Mouse (Mus musculus) forebrain, postnatal 0 days (tissue): ENCODE results near the gene Zfyve1. TPM values are rescaled to one million over a fixed set of nuclear protein-coding genes. Genes with fewer than 3 reads are reported as not detected.

ENCODE experiments used
- ATAC-seq: fragments of 200-750 bp; cut with Nextera tagmentation; 2 replicates; pipeline ENCODE4 v1.8.0; 2017; ENCODE audit warnings: mild to moderate bottlenecking, moderate library complexity
- DNase-seq: peaks from one replicate; pipeline ENCODE4 v3.0.0-alpha.2; 2015
- H3K27ac ChIP-seq: fragments of 300-500 bp; sonication (generic); 2 replicates; pipeline ENCODE4 v1.5.1; 2014; ENCODE audit warnings: low read depth, mild to moderate bottlenecking, antibody characterized with exemption, low read length, moderate library complexity, mixed read lengths
- H3K27me3 ChIP-seq: fragments of 300-500 bp; sonication (generic); 2 replicates; pipeline ENCODE4 v1.6.1; 2014; ENCODE audit warnings: mild to moderate bottlenecking, low read length, mixed read lengths; ENCODE audit not compliant: insufficient read depth
- H3K36me3 ChIP-seq: fragments of 300-500 bp; sonication (generic); 2 replicates; pipeline ENCODE4 v1.6.1; 2014; ENCODE audit warnings: mild to moderate bottlenecking, moderate library complexity; ENCODE audit not compliant: insufficient read depth
- H3K4me1 ChIP-seq: fragments of 300-500 bp; sonication (generic); 2 replicates; pipeline ENCODE4 v1.6.1; 2014; ENCODE audit warnings: antibody characterized with exemption; ENCODE audit not compliant: insufficient read depth
- H3K4me2 ChIP-seq: fragments of 300-500 bp; sonication (generic); 2 replicates; pipeline ENCODE4 v1.6.1; 2014; ENCODE audit warnings: low read depth, mild to moderate bottlenecking, moderate library complexity
- H3K4me3 ChIP-seq: fragments of 300-500 bp; sonication (generic); 2 replicates; pipeline ENCODE4 v1.5.1; 2014; ENCODE audit warnings: low read depth, low read length, mixed read lengths
- H3K9ac ChIP-seq: fragments of 300-500 bp; sonication (generic); 2 replicates; pipeline ENCODE4 v1.6.1; 2014; ENCODE audit warnings: mild to moderate bottlenecking
- H3K9me3 ChIP-seq: fragments of 300-500 bp; sonication (generic); 2 replicates; pipeline ENCODE4 v1.6.1; 2016; ENCODE audit warnings: low read length
- CTCF ChIP-seq: sonication (generic); IDR thresholded peaks from 2 replicates; pipeline ENCODE4 v1.5.1; 2016; ENCODE audit warnings: antibody characterized with exemption, control low read depth, low read depth
- WGBS: fragments of 180-500 bp; shearing (Covaris S2); extraction: QIAGEN DNeasy Blood & Tissue Kit; methylation state at CpG from one replicate; pipeline ENCODE4 v1.1.7; 2014; 5-methylcytosine and 5-hydroxymethylcytosine counted together
- polyA plus RNA-seq: library from polyadenylated mRNA; unstranded; fragments of >200 nt; fragmentation: Nextera tagmentation; extraction: Ambion mirVana; gene quantifications from 2 replicates; pipeline ENCODE4 v1.2.1, GENCODE M21; 2015
- total RNA-seq: library from RNA; depleted of rRNA; stranded (reverse); fragments of >200 nt; gene quantifications from 2 replicates; pipeline ENCODE4 v1.2.3, GENCODE M21; 2014

Zfyve1 gene
- total and polyA plus RNA-seq, 2 experiments from 2014 or later, result 18.5 to 40.6 TPM

DNA sequence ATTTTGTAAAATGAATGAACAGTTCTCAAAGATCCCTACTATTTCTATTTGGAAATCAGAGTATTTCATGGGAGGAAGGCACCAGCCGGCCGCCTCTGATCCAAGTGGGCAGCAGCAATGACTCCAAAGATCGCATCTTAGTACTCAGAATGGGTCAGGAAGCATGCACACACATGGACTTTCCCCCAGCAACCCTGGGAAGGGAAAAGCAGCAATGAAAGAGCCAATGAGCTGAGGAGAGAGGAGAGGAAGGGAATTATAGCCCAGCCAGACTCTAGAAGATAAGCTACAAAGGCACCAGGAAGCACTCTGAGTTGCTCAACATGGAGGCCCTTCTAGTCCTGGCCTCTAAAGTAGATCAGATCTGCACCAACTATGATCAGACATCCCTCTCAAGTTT lies 16.7 kb downstream of the Zfyve1 start:
- Histone ChIP-seq H3K4me3 (no peak overlapping the region), H3K36me3 (peaks cover 34% of the 10 kb centered on the region), H3K27me3 (no peaks in the 10 kb centered on the region), H3K4me2 (no peak overlapping the region), H3K27ac (no peak overlapping the region), H3K9ac (no peak overlapping the region), H3K4me1 (no peaks in the 10 kb centered on the region), H3K9me3 (no peaks in the 10 kb centered on the region)
- no peak for DNase-seq
- WGBS, result 96% methylated on average over 3 of the region's 3 CpGs
- no peak for TF ChIP-seq CTCF
- ATAC-seq, result no peak

GRCm38 (mm10) chr12:83578896-83579569 lies 18.0 kb downstream of the Zfyve1 start:
- Histone ChIP-seq H3K4me2 (no peak overlapping the region), H3K27ac (no peak overlapping the region), H3K9ac (no peak overlapping the region), H3K4me1 (no peaks in the 10 kb centered on the region), H3K27me3 (no peaks in the 10 kb centered on the region), H3K36me3 (peaks cover 38% of the 10 kb centered on the region), H3K9me3 (no peaks in the 10 kb centered on the region), H3K4me3 (no peak overlapping the region)
- no peak for TF ChIP-seq CTCF
- DNase-seq (no peak), ATAC-seq (no peak)
- WGBS, result 33% methylated on average over 3 of the region's 3 CpGs

- H3K4me1 ChIP-seq, result no peaks in the 10 kb centered on the region
- no peak for DNase-seq
- H3K9me3 ChIP-seq, result no peaks in the 10 kb centered on the region
- WGBS, result 100% methylated on average over 2 of the region's 2 CpGs
- H3K9ac ChIP-seq, result no peak overlapping the region
- peaks cover 41% of the 10 kb centered on the region for H3K36me3 ChIP-seq
- H3K27ac ChIP-seq, result no peak overlapping the region
- H3K27me3 ChIP-seq, result no peaks in the 10 kb centered on the region
- ATAC-seq, result no peak
- TF ChIP-seq CTCF, result no peak
- no peak overlapping the region for H3K4me2 ChIP-seq
- H3K4me3 ChIP-seq, result no peak overlapping the region
Observed at GRCm38 (mm10) chr12:83578356-83578755, 18.7 kb downstream of the Zfyve1 start.

DNA sequence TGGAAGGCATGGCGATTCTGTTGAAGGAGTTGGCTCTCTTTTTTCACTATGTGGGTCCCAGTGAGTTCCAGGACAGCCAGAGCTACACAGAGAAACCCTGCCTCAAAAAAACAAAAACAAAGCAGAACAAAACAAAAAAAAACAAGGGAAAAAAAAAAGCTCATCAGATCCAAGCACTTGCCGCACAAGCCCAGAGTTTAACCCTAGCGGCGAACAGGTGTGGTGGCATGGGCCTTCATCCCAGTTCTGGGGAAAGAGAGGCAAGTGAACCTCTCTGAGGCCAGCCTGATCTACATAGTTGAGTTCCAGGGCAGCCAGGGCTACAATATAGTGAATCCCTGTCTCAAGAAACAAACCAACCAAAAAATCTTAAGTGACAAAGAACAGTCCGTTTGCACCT lies 19.6 kb downstream of the Zfyve1 start:
- no peaks in the 10 kb centered on the region for H3K27me3 ChIP-seq
- 91% methylated on average over 5 of the region's 5 CpGs for whole genome bisulfite sequencing
- ATAC-seq, result no peak

GRCm38 (mm10) chr12:83572717-83573116 lies 24.3 kb downstream of the Zfyve1 start:
- Histone ChIP-seq H3K4me2 (no peak overlapping the region), H3K27me3 (no peaks in the 10 kb centered on the region), H3K4me1 (no peaks in the 10 kb centered on the region), H3K9ac (no peak overlapping the region), H3K4me3 (no peak overlapping the region), H3K9me3 (no peaks in the 10 kb centered on the region), H3K27ac (no peak overlapping the region), H3K36me3 (peaks cover 67% of the 10 kb centered on the region)
- DNase-seq, result no peak
- WGBS, result 85% methylated on average over 5 of the region's 5 CpGs
- ATAC-seq, result no peak
- no peak for TF ChIP-seq CTCF

More for the DNA sequence above, 19.6 kb downstream of the Zfyve1 start:
- Histone ChIP-seq H3K36me3 (peaks cover 50% of the 10 kb centered on the region), H3K4me3 (no peak overlapping the region), H3K4me2 (no peak overlapping the region), H3K9me3 (no peaks in the 10 kb centered on the region), H3K9ac (no peak overlapping the region), H3K4me1 (no peaks in the 10 kb centered on the region), H3K27ac (no peak overlapping the region)
- TF ChIP-seq CTCF, result no peak
- DNase-seq, result no peak

- no peak for TF ChIP-seq CTCF
- no peak overlapping the region for H3K27ac ChIP-seq
- H3K9ac ChIP-seq, result no peak overlapping the region
- no peaks in the 10 kb centered on the region for H3K4me1 ChIP-seq
- H3K4me2 ChIP-seq, result no peak overlapping the region
- no peak for DNase-seq
- no peaks in the 10 kb centered on the region for H3K27me3 ChIP-seq
- no peak overlapping the region for H3K4me3 ChIP-seq
- peaks cover 78% of the 10 kb centered on the region for H3K36me3 ChIP-seq
- no peaks in the 10 kb centered on the region for H3K9me3 ChIP-seq
- ATAC-seq, result no peak
- 81% methylated on average over 3 of the region's 3 CpGs for WGBS
Observed at GRCm38 (mm10) chr12:83569866-83570265, 27.2 kb downstream of the Zfyve1 start.

- no peak for TF ChIP-seq CTCF
- H3K36me3 ChIP-seq, result peaks cover 65% of the 10 kb centered on the region
- WGBS, result 85% methylated on average over 3 of the region's 3 CpGs
Observed at GRCm38 (mm10) chr12:83562589-83562988, 34.4 kb downstream of the Zfyve1 start.

More at GRCm38 (mm10) chr12:83562589-83562988, 34.4 kb downstream of the Zfyve1 start:
- Histone ChIP-seq H3K4me1 (no peaks in the 10 kb centered on the region), H3K27me3 (no peaks in the 10 kb centered on the region), H3K4me2 (no peak overlapping the region), H3K9ac (no peak overlapping the region), H3K4me3 (no peak overlapping the region), H3K9me3 (no peaks in the 10 kb centered on the region), H3K27ac (0 out of 2 replicates have a peak overlapping the region, but pooled peaks have one; percentile 9)
- ATAC-seq, result no peak
- DNase-seq, result no peak
